Mouse (Mus musculus): Measurements from ENCODE around the gene Serpina3i. TPM values are rescaled to one million over a fixed set of nuclear protein-coding genes. Genes with fewer than 3 reads are reported as not detected.

The Serpina3i gene
- 0.14 and 0.27 TPM in 2 replicates for polyA plus RNA-seq (2014; fragmentation: Nextera tagmentation; extraction: Ambion mirVana)

- no peak within 1 kb of the TSS for H3K9ac ChIP-seq (ENCODE audit: low read depth, low read length)
- no peak for ATAC-seq (replicated peaks; ENCODE audit: low FRiP score)
Measured at GRCm38 (mm10) chr12:104262863-104263262, at the start of gene Serpina3i. Gene Serpina3i, plus strand, starts transcription at chr12:104263122.

GRCm38 (mm10) chr12:104213689-104214444 is 49.1 kb upstream of the Serpina3i start:
- Histone ChIP-seq H3K27me3 (replicated peaks; ENCODE audit: control insufficient read depth, insufficient read depth, low read length) (no peaks in the 10 kb centered on the region), H3K4me1 (replicated peaks; ENCODE audit: control insufficient read depth, insufficient read depth, low read length) (no peaks in the 10 kb centered on the region), H3K36me3 (ENCODE audit: control insufficient read depth, insufficient read depth, low read length) (no peaks in the 10 kb centered on the region), H3K9ac (ENCODE audit: low read depth, low read length) (no peak overlapping the region), H3K4me3 (ENCODE audit: low read depth, low read length) (no peak overlapping the region), H3K9me3 (ENCODE audit: control insufficient read depth, low read length) (no peaks in the 10 kb centered on the region), H3K4me2 (no peak overlapping the region), H3K27ac (ENCODE audit: low read depth, low read length) (no peak overlapping the region)
- ATAC-seq (replicated peaks; ENCODE audit: low FRiP score) (no peak), DNase-seq (ENCODE audit: low spot score) (no peak)
- 62% methylated on average over 2 of the region's 2 CpGs for WGBS

More at GRCm38 (mm10) chr12:104262863-104263262, at the start of gene Serpina3i:
- H3K4me3 ChIP-seq (ENCODE audit: low read depth, low read length): no peak within 1 kb of the TSS
- H3K4me1 ChIP-seq (replicated peaks; ENCODE audit: control insufficient read depth, insufficient read depth, low read length): no peaks in the 10 kb centered on the region
- H3K27ac ChIP-seq (ENCODE audit: low read depth, low read length): no peak within 1 kb of the TSS
- H3K27me3 ChIP-seq (replicated peaks; ENCODE audit: control insufficient read depth, insufficient read depth, low read length): no peaks in the 10 kb centered on the region
- no peaks in the 10 kb centered on the region for H3K9me3 ChIP-seq (ENCODE audit: control insufficient read depth, low read length)
- no peak for DNase-seq (ENCODE audit: low spot score)
- no peak within 1 kb of the TSS for H3K4me2 ChIP-seq
- H3K36me3 ChIP-seq (ENCODE audit: control insufficient read depth, insufficient read depth, low read length): no peaks in the 10 kb centered on the region

GRCm38 (mm10) chr12:104214445-104214753 is 48.5 kb upstream of the Serpina3i start, which contains the start of gene Serpina3f:
Gene Serpina3f, plus strand, starts transcription at chr12:104214544.
- H3K9me3 ChIP-seq (ENCODE audit: control insufficient read depth, low read length): no peaks in the 10 kb centered on the region
- DNase-seq (ENCODE audit: low spot score) (no peak), ATAC-seq (replicated peaks; ENCODE audit: low FRiP score) (no peak)
- H3K4me1 ChIP-seq (replicated peaks; ENCODE audit: control insufficient read depth, insufficient read depth, low read length): no peaks in the 10 kb centered on the region
- H3K4me3 ChIP-seq (ENCODE audit: low read depth, low read length): no peak within 1 kb of the TSS
- no peak within 1 kb of the TSS for H3K9ac ChIP-seq (ENCODE audit: low read depth, low read length)
- no peaks in the 10 kb centered on the region for H3K36me3 ChIP-seq (ENCODE audit: control insufficient read depth, insufficient read depth, low read length)
- H3K27ac ChIP-seq (ENCODE audit: low read depth, low read length): no peak within 1 kb of the TSS
- WGBS: 62% methylated on average over 1 of the region's 1 CpGs
- no peak within 1 kb of the TSS for H3K4me2 ChIP-seq
- no peaks in the 10 kb centered on the region for H3K27me3 ChIP-seq (replicated peaks; ENCODE audit: control insufficient read depth, insufficient read depth, low read length)

- Histone ChIP-seq H3K27ac (ENCODE audit: low read depth, low read length) (no peak overlapping the region), H3K27me3 (replicated peaks; ENCODE audit: control insufficient read depth, insufficient read depth, low read length) (no peaks in the 10 kb centered on the region), H3K9ac (ENCODE audit: low read depth, low read length) (no peak overlapping the region), H3K36me3 (ENCODE audit: control insufficient read depth, insufficient read depth, low read length) (no peaks in the 10 kb centered on the region), H3K4me3 (ENCODE audit: low read depth, low read length) (no peak overlapping the region), H3K4me2 (no peak overlapping the region), H3K9me3 (ENCODE audit: control insufficient read depth, low read length) (no peaks in the 10 kb centered on the region), H3K4me1 (replicated peaks; ENCODE audit: control insufficient read depth, insufficient read depth, low read length) (no peaks in the 10 kb centered on the region)
- no peak for ATAC-seq (replicated peaks; ENCODE audit: low FRiP score)
- no peak for DNase-seq (ENCODE audit: low spot score)
- WGBS: 56% methylated on average over 1 of the region's 1 CpGs
Measured at GRCm38 (mm10) chr12:104215249-104215648, 47.7 kb upstream of the Serpina3i start.

GRCm38 (mm10) chr12:104221616-104222015 is 41.3 kb upstream of the Serpina3i start:
- WGBS: 79% methylated on average over 1 of the region's 1 CpGs
- no peaks in the 10 kb centered on the region for H3K36me3 ChIP-seq (ENCODE audit: control insufficient read depth, insufficient read depth, low read length)
- no peak overlapping the region for H3K9ac ChIP-seq (ENCODE audit: low read depth, low read length)
- H3K4me3 ChIP-seq (ENCODE audit: low read depth, low read length): no peak overlapping the region
- no peak overlapping the region for H3K4me2 ChIP-seq
- no peaks in the 10 kb centered on the region for H3K9me3 ChIP-seq (ENCODE audit: control insufficient read depth, low read length)
- H3K4me1 ChIP-seq (replicated peaks; ENCODE audit: control insufficient read depth, insufficient read depth, low read length): no peaks in the 10 kb centered on the region
- ATAC-seq (replicated peaks; ENCODE audit: low FRiP score): no peak
- no peak for DNase-seq (ENCODE audit: low spot score)
- no peak overlapping the region for H3K27ac ChIP-seq (ENCODE audit: low read depth, low read length)
- no peaks in the 10 kb centered on the region for H3K27me3 ChIP-seq (replicated peaks; ENCODE audit: control insufficient read depth, insufficient read depth, low read length)

- Histone ChIP-seq H3K36me3 (ENCODE audit: control insufficient read depth, insufficient read depth, low read length) (no peaks in the 10 kb centered on the region), H3K27ac (ENCODE audit: low read depth, low read length) (no peak overlapping the region), H3K9me3 (ENCODE audit: control insufficient read depth, low read length) (no peaks in the 10 kb centered on the region), H3K27me3 (replicated peaks; ENCODE audit: control insufficient read depth, insufficient read depth, low read length) (no peaks in the 10 kb centered on the region), H3K4me1 (replicated peaks; ENCODE audit: control insufficient read depth, insufficient read depth, low read length) (no peaks in the 10 kb centered on the region), H3K9ac (ENCODE audit: low read depth, low read length) (no peak overlapping the region), H3K4me2 (no peak overlapping the region), H3K4me3 (ENCODE audit: low read depth, low read length) (no peak overlapping the region)
- DNase-seq (ENCODE audit: low spot score): no peak
- ATAC-seq (replicated peaks; ENCODE audit: low FRiP score): no peak
- WGBS: 49% methylated on average over 1 of the region's 1 CpGs
Measured at GRCm38 (mm10) chr12:104223690-104224089, 39.2 kb upstream of the Serpina3i start.

GRCm38 (mm10) chr12:104224598-104225300 is 38.2 kb upstream of the Serpina3i start:
- ATAC-seq (replicated peaks; ENCODE audit: low FRiP score) (0 out of 2 replicates have a peak, but pooled peaks have one; percentile 41), DNase-seq (ENCODE audit: low spot score) (no peak)
- H3K4me1 ChIP-seq (replicated peaks; ENCODE audit: control insufficient read depth, insufficient read depth, low read length): no peaks in the 10 kb centered on the region
- no peaks in the 10 kb centered on the region for H3K9me3 ChIP-seq (ENCODE audit: control insufficient read depth, low read length)
- H3K27me3 ChIP-seq (replicated peaks; ENCODE audit: control insufficient read depth, insufficient read depth, low read length): no peaks in the 10 kb centered on the region
- no peak overlapping the region for H3K4me2 ChIP-seq
- no peak overlapping the region for H3K4me3 ChIP-seq (ENCODE audit: low read depth, low read length)
- H3K36me3 ChIP-seq (ENCODE audit: control insufficient read depth, insufficient read depth, low read length): no peaks in the 10 kb centered on the region
- H3K27ac ChIP-seq (ENCODE audit: low read depth, low read length): no peak overlapping the region
- H3K9ac ChIP-seq (ENCODE audit: low read depth, low read length): no peak overlapping the region
- 54% methylated on average over 7 of the region's 7 CpGs for WGBS

- no peak for ATAC-seq (replicated peaks; ENCODE audit: low FRiP score)
- Histone ChIP-seq H3K27me3 (replicated peaks; ENCODE audit: control insufficient read depth, insufficient read depth, low read length) (no peaks in the 10 kb centered on the region), H3K4me3 (ENCODE audit: low read depth, low read length) (no peak overlapping the region), H3K9me3 (ENCODE audit: control insufficient read depth, low read length) (no peaks in the 10 kb centered on the region), H3K4me1 (replicated peaks; ENCODE audit: control insufficient read depth, insufficient read depth, low read length) (no peaks in the 10 kb centered on the region), H3K36me3 (ENCODE audit: control insufficient read depth, insufficient read depth, low read length) (no peaks in the 10 kb centered on the region), H3K27ac (ENCODE audit: low read depth, low read length) (no peak overlapping the region), H3K9ac (ENCODE audit: low read depth, low read length) (no peak overlapping the region), H3K4me2 (no peak overlapping the region)
- WGBS: 55% methylated on average over 2 of the region's 2 CpGs
- DNase-seq (ENCODE audit: low spot score): no peak
Measured at GRCm38 (mm10) chr12:104230762-104231161, 32.2 kb upstream of the Serpina3i start.

GRCm38 (mm10) chr12:104235915-104236314 is 27.0 kb upstream of the Serpina3i start, which contains the start of gene Serpina3g:
Gene Serpina3g, plus strand, starts transcription at chr12:104236245.
- DNase-seq (ENCODE audit: low spot score): no peak
- Histone ChIP-seq H3K4me2 (no peak within 1 kb of the TSS), H3K27ac (ENCODE audit: low read depth, low read length) (no peak within 1 kb of the TSS), H3K36me3 (ENCODE audit: control insufficient read depth, insufficient read depth, low read length) (no peaks in the 10 kb centered on the region), H3K9me3 (ENCODE audit: control insufficient read depth, low read length) (no peaks in the 10 kb centered on the region), H3K4me1 (replicated peaks; ENCODE audit: control insufficient read depth, insufficient read depth, low read length) (no peaks in the 10 kb centered on the region), H3K9ac (ENCODE audit: low read depth, low read length) (no peak within 1 kb of the TSS), H3K27me3 (replicated peaks; ENCODE audit: control insufficient read depth, insufficient read depth, low read length) (no peaks in the 10 kb centered on the region), H3K4me3 (ENCODE audit: low read depth, low read length) (no peak within 1 kb of the TSS)
- 39% methylated on average over 5 of the region's 5 CpGs for WGBS
- ATAC-seq (replicated peaks; ENCODE audit: low FRiP score): no peak

All from liver, embryonic 11.5 days (tissue).